Mouse (Mus musculus) gastrocnemius, adult 18-20 months (tissue): ENCODE measurements around the gene Thrb. TPM values are rescaled to one million over a fixed set of nuclear protein-coding genes. Genes with fewer than 3 reads are reported as not detected.

Experiments
- DNase-seq: peaks from one replicate; pipeline ENCODE4 v3.0.0; 2021; ENCODE audit warnings: low spot score
- total RNA-seq, 2 experiments: library from RNA; stranded (reverse); gene quantifications; 2 replicates each; pipeline ENCODE4 v1.2.3; 2021

Gene Thrb
- total RNA-seq, 2 experiments from 2014 or later = 31.7 to 31.9 TPM

- no peak for DNase-seq
These were observed 208.3 kb downstream of the Thrb start for GRCm38 (mm10) chr14:17868326-17868725.

GRCm38 (mm10) chr14:17875946-17876345 lies 215.9 kb downstream of the Thrb start:
- no peak for DNase-seq

GRCm38 (mm10) chr14:17879446-17879845 lies 219.4 kb downstream of the Thrb start:
- no peak for DNase-seq

GRCm38 (mm10) chr14:17884884-17885283 lies 224.8 kb downstream of the Thrb start:
- DNase-seq = no peak

GRCm38 (mm10) chr14:17885320-17885719 lies 225.3 kb downstream of the Thrb start:
- DNase-seq = no peak

GRCm38 (mm10) chr14:17894791-17895190 lies 234.7 kb downstream of the Thrb start:
- no peak for DNase-seq

GRCm38 (mm10) chr14:17899733-17900413 lies 239.8 kb downstream of the Thrb start:
- DNase-seq = no peak

GRCm38 (mm10) chr14:17900414-17900795 lies 240.3 kb downstream of the Thrb start:
- no peak for DNase-seq

GRCm38 (mm10) chr14:17902426-17902825 lies 242.4 kb downstream of the Thrb start:
- DNase-seq = peak; percentile 53

GRCm38 (mm10) chr14:17903121-17903520 lies 243.1 kb downstream of the Thrb start:
- DNase-seq = no peak

- peak; percentile 39 for DNase-seq
These were observed 244.5 kb downstream of the Thrb start for GRCm38 (mm10) chr14:17904554-17904953.

GRCm38 (mm10) chr14:17905627-17906026 lies 245.6 kb downstream of the Thrb start:
- no peak for DNase-seq

GRCm38 (mm10) chr14:17906931-17907330 lies 246.9 kb downstream of the Thrb start:
- DNase-seq = no peak

GRCm38 (mm10) chr14:17911157-17911556 lies 251.1 kb downstream of the Thrb start:
- DNase-seq = no peak

GRCm38 (mm10) chr14:17912573-17913207 lies 252.6 kb downstream of the Thrb start:
- no peak for DNase-seq

GRCm38 (mm10) chr14:17915556-17915955 lies 255.5 kb downstream of the Thrb start:
- no peak for DNase-seq

- DNase-seq = no peak
These were observed 256.6 kb downstream of the Thrb start for GRCm38 (mm10) chr14:17916651-17917050.

- no peak for DNase-seq
These were observed 257.2 kb downstream of the Thrb start for GRCm38 (mm10) chr14:17917124-17917763.

- no peak for DNase-seq
These were observed 257.8 kb downstream of the Thrb start for GRCm38 (mm10) chr14:17917899-17918298.

- DNase-seq = no peak
These were observed 263.0 kb downstream of the Thrb start for GRCm38 (mm10) chr14:17922807-17923704.

GRCm38 (mm10) chr14:17927469-17927868 lies 267.4 kb downstream of the Thrb start:
- peak; percentile 64 for DNase-seq

- DNase-seq = no peak
These were observed 269.5 kb downstream of the Thrb start for GRCm38 (mm10) chr14:17929585-17929984.
